Mouse (Mus musculus): Measurements from ENCODE around the gene Agmat. TPM values are rescaled to one million over a fixed set of nuclear protein-coding genes. Genes with fewer than 3 reads are reported as not detected.

The Agmat gene
- total RNA-seq (2021) = 10 to 100 TPM; 15.6 to 34.4 TPM
- long read RNA-seq, experiment 1, transcript Agmat-201 (7 exons, 1,407 nt) = major isoform, 40 of 58 reads
- long read RNA-seq, experiment 1, partial matches to known transcripts = 12 of 58 reads
- long read RNA-seq, experiment 1, other reads (novel, unspliced or antisense) = 6 of 58 reads
- long read RNA-seq, experiment 2, partial matches to known transcripts = 1 of 7 reads
- long read RNA-seq, experiment 2, other reads (novel, unspliced or antisense) = 4 of 7 reads

DNA sequence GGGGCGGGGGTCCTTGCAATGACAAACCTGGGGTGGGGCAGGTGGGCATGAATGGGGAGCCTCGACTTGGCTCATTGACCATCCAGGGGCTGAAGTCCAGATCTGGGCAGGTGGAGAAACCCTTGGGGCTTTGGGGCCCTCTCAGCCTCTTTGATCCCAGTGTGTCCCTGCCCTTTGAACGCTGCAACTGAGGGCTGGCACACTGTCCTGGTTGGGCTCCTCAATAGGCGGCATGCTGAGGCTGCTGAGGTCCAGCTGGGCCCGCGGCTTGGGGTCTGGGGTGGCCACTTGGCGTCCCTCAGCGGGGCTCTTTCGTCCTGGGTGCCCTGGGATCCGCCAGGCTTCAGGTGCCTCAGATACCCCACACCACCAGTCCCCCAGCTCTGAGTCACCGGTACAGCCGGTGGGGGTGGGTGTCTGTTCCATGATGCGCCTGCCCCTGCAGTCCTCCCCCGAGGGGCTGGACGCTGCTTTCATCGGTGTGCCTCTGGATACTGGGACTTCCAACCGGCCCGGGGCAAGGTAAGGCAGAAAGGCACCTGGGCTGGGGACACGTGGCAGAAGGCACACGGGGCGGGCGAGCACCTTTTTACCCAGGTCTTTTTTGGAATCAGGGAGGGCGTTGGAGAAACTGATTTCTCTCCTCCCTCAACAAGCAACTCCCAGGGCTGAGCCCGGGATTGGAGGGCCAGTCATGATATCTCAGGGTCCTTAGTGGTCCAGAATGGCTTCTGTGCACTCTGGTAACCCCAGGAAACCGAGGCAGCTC, at the start of gene Agmat:
Agmat (plus strand) TSS at position 95 of the 769 bp plus-strand sequence.
- DNase-seq = no peak

DNA sequence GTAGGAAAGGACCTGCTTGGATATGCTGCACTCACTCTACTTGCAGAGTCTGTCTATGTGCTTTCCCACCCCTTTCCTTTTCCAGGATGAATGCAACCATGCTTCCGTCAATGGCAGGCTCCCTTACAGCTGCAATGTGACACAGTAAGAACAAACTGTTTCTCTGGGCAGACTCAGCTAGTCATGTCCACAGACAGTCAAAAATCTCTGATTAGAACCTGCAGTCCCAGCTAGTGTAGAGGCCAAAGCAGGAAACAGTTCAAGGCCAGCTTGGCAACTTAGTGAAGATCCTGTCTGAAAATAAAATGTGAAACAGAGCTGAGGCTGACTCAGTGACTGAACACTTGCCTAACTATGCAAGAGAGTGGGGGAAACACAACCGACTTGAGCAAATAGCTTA, 41.8 kb upstream of the Agmat start:
- DNase-seq = no peak

DNA sequence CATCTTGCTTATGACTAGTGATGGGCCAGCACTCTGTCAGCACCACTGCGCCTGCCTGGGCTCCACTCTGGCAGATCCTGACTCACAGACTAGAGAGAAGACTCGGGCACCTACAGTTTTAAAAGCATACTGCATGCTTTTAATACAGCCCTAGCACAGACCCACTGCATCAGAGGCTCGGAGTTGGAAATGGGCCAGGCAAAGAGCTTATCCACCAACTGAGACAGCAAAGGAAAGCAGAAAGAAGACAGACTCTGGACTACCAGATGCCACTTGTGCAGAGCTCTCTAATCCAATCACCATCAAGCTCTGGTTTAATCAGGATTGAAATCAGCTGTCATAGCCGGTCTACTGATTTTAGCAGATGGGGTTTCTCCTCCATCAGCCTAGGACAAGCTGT, 41.1 kb upstream of the Agmat start:
- DNase-seq = peak; percentile 37

DNA sequence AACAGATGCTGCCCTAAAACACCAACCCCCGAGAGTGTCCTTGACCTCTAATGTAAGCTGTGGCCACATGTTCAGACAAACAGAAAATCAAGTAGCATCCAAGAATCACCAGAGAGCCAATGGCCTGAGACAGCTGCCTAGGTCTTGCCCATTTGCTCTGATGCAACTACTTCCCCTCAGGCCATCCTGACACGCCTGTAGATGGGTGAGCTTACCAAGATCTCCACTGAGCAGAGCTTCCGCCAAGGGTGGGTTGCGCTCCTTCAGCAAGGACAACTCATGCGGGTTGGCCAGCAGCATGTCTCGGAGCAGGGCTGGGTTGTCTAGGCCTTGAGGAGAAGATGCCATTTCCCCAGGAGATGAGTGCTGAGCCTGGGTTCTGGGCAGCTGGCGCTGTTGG, 38.5 kb upstream of the Agmat start:
- no peak for DNase-seq

DNA sequence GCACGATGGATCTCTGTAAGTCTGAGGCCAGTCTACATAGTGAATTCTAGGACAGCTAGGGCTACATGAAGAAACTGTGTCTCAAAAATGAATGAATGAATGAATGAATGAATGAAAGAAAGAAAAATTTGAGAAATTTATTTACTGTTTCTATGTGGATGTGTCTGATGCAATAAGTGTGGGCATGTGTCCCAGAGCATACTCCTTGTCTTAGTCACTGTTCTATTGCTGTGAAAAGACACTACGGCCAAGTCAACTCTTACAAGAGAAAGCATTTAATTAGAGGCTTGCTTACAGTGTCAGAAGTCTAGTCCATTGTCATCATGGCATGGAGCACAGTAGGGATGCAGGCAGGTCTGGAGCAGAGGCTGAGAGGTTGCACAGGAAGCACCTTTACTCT, 37.5 kb upstream of the Agmat start:
- DNase-seq = no peak

DNA sequence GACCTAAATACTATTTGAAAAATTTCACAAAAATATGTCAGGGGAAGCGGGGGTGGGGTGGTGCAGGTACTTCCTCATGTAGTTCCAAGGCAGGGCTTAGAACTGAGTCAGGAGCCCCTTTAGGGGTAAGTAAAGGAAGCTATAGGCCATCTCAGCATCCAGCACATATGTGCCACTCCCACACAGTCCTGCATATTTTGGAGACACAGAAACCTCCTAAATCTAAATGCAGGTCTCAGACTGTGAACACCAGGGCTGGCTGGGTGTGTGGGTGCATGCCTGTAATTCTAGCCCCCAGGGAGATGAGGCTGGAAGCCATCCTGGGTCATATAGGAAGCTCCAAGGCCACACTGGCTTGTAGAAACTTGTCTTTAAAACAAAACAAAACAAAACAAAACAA, 35.2 kb upstream of the Agmat start:
- DNase-seq = no peak

DNA sequence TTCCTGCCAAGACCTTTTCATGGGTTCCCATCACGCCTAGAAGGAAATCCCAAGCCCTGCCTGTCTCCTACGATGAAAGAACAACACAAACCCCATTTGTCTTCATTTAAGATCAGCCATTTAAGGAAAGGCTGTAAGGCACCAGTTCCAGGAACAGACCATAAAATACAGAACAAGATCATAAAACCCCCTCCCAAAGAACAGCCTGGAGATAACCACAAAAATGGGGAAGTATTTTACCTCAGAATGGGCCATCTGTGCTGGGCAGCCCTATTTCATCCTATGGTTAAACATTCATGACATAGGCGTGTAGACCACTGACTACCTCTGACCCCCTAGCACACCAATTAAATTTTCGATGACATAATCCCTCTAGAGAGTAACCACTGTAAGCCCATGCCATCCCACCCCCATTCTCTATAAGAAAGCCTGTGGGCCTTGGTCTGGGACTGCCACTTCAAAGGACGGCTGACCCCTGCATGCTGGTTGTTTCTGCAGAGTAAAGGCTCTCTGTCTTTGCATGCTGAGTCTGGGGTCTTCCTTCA, 32.8 kb upstream of the Agmat start:
- no peak for DNase-seq

DNA sequence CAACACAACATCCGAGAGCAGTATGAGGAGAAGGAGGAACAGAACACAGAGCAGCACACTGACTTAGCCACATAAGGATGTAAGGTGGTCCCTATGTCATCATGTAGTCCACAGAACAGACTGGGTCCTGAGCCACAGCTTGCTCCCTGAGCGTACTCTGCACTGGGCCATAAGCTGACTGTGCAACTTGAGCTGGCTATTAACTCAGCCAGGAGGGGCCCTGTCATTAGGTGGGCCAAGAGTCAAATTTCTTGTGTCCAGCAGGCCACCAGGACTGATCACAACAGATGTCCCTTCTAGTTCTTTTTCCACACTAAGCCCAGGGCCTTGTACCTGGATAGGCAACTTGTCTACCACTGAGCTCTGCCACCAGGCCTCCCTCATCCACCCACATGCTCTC, 31.4 kb upstream of the Agmat start:
- DNase-seq = no peak

DNA sequence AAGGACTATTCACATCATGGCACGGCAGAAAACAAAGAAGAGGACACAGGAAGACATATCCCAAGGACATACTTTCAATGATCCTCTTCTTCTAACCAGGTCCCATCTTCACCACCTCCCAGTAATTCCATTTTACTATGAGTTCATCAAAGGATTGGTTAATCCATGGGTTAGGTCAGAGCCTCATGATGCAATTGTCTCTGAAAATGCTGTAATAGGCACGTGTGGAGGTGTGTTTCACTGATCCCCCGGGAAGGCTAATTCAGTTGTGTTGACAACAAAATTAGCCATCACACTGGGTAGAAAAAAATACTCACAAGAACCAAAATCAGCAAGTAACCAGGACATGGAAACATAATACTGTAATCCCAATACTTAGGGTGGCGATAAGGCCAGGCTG, 28.8 kb upstream of the Agmat start:
- no peak for DNase-seq

DNA sequence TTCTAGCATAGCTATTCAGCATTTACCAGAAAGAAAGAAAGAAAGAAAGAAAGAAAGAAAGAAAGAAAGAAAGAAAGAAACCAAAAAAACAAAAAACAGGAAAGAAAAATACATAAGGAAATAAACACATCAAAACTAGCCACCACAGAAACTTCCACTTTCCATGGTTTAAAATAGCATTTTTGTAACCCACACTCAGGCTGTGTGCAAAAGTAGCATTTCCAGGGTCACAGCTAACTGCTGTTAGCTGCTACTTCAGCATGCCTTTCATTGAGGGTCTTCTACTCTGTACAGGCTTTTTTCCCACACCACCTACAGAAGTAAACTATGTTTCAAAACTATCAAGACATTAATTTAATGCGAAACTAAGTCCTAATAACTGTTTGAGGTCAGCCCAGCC, 27.2 kb upstream of the Agmat start:
- no peak for DNase-seq

DNA sequence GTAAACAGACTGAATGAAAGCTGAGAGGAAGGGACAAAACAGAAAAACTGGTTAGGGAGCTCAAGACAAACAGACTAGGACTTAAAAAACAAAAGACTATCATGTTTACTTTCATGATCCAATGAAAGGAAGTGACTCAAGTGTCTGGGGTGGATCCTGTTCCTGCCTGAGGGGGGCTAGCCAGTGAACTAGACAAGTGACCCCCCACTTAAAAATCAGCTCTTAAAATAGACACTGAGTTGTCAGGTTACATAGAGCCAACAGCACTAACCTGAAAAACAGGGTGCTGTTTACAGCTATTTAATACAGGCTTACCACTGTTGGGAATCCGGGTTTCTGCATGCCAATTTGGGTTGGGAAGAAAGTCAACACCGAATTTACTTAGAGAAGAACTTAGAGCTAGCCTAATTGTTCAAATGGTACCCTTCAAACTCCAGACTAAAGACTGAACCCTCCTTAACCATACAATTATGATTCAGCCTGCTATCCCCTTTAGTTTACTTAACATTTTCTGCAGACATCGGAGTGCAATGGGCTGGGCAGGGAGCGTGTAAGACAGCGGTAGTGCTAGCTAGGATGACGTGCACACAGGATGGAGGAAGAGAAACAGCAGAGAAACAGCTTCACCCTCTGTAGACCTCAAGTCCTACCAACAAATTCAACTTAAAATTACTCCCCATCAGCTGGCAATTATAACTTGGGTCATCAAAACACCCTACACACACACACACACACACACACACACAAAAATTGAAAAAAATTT, 25.5 kb upstream of the Agmat start:
- DNase-seq = no peak

DNA sequence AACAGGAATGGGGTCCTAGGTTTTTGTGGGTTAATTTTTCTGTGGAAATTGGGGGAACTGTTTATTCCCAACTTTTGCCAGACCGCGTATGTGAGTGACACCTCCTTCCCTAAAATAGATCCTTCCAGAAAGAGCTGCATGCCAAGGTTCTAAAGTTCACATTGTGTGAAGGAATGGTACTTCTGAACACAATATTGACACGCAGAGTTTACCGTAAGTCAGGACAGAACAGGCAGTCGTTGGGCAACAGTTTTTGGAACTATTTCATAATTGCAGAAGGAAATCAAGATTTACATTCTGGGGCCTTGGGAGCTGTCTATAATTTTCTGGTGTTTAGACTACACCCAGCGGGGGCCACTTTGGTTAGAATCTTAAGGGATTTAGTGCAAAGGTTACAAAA, 24.5 kb upstream of the Agmat start:
- DNase-seq = no peak

DNA sequence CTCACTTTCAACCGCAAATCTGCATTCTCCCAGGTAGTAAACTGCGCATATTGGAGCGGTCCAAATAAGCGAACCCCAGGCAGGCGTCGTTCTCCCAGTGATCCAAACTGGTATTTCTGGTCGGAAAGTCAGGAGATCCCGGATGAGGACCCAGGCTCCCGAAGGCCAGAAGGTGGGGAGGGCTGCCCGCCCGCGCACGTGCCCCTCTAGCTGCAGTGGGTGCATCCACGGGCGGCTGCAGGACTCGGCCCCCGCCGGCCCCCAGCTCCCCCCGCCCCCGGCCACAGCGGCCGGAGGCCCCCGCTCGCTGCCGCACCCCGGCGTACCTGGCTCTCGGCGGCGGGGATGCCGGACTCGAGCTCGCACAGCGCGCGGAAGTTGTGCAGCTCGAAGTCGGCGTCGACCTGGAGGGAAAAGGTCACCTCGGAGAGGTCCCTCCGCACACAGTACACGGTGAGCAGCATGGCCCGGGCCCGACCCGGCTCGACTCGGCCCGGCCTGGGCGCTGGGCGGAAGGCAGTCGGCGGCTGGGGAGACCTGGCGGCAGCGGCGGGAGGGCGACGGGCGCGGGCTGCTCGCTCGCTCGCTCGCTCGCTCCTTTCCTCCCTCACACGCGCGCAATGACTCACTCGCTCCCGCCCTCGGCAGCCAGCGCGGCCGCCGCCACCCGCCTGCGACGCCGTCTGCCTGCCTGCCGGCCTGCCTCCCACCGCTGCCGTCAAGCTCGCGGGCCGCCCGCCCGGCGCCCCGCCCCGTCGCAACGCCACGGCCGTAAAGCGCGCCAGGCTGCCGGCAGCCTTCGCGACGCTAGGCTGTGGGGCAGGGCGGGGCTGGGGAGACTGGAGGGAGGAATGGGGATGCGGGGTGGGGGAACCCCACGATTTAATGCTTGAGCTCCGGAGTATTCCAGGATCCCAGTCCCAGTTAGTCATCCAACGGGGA, 23.5 kb upstream of the Agmat start, which contains the start of gene Ddi2:
Ddi2 (minus strand) TSS at position 689 of the 942 bp plus-strand sequence.
- DNase-seq = peak; percentile 97

DNA sequence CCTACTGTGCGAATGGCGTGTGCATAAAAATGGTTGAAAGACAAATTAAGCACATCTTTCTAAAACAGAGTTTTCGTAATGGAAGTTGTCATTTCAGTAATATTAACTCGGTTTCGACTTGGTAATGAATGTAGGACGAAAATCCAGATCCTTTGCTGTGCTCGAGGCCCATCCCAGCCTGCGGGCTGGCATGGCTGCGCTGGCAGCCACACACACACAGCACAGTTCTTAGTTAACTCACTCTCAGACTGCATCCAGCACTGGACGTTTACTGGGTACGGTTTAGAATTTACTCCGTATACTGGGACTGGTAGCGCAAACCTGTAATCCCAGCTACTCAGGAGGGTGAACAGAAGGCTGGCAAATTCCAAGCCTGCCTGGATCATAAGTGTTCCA, 22.8 kb upstream of the Agmat start:
- DNase-seq = no peak

DNA sequence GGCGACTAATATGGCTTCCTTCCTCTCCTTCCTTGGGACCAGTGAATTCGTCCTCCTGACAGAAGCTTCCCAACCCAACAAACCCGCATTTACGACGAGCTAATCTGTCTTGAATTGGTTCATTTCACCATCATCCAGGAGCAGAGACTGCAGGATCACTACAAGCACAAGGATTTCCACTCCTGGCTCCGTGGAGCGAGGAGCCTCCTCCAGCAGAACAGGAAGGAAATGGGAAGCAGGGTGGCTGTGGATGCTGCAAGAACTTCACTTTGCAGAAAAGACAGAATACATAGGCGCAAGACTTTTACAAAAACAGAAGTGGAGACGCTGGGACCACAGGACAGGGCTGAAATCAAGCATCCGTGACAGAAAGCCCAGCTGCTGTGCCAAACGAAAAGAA, 21.9 kb upstream of the Agmat start:
- no peak for DNase-seq

DNA sequence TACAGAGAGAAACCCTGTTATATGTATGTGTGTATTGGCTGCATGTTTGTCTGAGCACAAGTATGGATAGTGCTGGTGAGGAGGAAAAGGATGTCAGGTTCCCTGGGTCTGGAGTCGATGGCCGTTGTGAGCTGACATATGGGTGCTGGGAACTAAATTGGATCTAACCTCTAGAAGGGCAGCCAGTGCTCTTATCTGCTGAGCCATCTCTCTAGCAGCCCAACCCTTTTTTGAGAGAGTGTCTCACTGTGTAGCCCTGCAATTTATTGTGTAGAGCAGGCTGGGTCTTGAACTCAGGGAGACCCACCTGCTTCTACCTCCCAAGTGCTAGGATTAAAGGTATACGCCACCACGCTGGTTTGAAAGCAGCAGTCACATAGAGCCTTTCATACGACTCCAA, 21.2 kb upstream of the Agmat start:
- no peak for DNase-seq

DNA sequence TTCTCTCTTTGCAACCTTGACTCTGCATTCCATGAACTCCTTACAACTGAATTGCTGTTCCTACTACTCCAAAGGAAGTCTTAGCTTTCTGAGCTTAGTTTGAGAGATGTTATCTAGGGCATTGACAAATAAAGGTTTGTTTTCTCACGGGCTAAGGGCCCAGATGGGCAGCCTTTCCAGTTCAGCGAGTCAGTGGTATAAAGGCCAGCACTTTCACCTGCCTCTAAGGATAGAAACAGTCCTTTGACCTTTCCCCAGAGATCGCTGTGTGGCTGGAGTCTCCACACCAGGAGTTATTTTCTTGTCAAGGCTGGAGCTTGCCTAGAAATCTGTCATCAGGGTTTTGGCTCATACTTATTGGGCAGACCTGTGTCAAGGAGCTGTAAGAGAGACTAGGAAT, 20.7 kb upstream of the Agmat start:
- DNase-seq = no peak

DNA sequence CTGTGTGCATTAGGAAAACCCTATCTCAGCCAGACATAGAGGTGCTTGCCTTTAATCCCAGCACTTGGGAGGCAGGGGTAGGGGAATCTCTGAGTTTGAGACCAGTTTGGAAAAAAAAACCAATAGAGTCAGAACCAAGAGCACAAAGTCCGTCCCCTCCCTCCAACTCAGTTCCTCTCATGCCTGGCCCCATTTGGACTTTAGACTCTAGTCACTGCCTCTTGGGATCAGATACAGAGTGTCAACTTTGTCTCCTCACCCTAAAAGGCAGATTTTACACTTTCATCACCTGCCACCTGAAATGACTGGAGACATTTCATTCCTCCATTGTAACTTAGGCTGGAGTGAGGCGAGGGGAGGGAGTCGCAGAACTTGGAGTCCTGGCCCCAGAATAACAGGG, 17.2 kb upstream of the Agmat start:
- DNase-seq = no peak

DNA sequence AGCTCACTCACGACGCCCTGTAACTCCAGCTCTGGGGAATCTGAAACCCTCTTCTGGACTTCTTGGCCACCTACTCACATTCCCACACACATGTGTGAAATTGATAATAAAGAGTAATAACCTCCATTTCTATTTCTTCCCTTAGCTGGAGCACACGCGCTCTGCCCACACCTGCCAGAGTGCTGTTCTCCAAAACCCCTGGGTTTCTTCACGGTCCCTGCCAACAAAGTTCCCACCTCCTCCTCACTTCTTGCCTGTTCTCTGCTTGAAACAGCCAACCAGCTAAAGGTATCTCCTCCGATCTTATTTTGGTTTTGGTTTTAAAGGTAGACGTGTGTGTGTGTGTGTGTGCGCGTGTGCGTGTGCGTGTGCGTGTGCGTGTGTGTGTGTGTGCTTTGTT, 16.1 kb upstream of the Agmat start:
- DNase-seq = no peak

DNA sequence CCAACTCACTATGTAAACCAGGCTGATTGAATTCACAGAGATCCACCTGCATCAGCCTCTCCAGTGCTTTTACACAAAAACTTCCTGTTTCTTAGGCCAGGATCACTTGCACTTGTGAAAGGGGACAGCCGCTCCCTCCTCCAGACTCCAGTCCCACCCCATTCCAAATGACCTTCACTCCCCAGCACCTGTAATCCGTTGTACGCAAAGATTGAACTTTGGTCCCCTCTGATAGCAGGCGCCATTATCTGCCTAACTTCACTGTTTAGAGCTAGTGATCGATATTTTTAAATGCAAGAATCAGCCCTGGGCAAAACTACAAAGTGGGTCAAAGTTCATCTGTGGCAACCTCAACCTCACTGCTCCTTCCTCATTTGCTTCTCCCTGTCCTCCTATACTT, 14.7 kb upstream of the Agmat start:
- DNase-seq = no peak

DNA sequence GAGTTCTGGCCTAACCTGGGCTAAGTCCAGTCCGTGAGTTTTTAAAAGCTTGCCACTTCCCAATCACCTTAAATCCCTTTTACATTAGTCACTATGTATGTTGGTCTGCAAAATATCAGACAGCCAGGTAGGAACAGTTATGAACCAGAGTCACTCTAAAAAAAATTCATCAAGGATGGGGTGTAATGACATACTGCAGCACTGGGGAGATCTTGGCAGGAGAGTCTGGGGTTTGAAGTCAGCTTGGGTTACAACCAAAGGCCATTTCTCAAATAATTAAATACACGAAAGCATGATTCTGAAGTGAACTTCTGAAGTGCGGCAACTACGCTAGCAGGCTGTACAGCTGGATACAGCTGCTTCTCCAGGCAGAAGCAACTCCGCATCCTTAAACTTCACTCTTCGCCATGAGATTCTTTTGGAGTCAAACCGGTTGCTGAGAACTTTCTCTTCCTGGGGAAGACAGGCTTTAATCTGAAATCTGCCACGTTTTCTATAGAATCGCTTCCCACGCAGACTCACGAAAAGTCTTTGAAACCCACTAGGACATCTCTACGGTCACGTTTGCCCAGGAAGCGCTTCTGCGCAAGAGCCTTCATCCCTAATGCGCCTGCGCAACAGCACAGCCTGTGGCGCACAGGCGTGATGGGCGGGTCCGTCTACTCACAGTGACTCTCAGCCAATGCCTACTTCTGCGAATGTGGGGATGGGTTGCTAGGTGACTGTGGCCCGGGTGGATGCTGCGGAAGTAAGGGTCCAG, 11.8 kb upstream of the Agmat start:
- peak; percentile 89 for DNase-seq
